Mouse (Mus musculus) intestine, embryonic 14.5 days (tissue): ENCODE measurements around the gene Txnip. TPM values are rescaled to one million over a fixed set of nuclear protein-coding genes. Genes with fewer than 3 reads are reported as not detected.

Experiments used
- ATAC-seq: fragments of 200-750 bp; cut with Nextera tagmentation; replicated peaks from 2 replicates; pipeline ENCODE4 v1.8.0; 2017; ENCODE audit warnings: low read depth, moderate number of reproducible peaks, moderate TSS enrichment, moderate library complexity; ENCODE audit not compliant: low FRiP score, low TSS enrichment
- DNase-seq: peaks from one replicate; pipeline ENCODE4 v3.0.0-alpha.2; 2018; ENCODE audit warnings: low spot score
- H3K27ac ChIP-seq: fragments of 300-500 bp; sonication (generic); 2 replicates; pipeline ENCODE4 v1.5.1; 2014; ENCODE audit warnings: low read depth, mild to moderate bottlenecking, control low read depth
- H3K27me3 ChIP-seq: fragments of 300-500 bp; sonication (generic); replicated peaks from 2 replicates; pipeline ENCODE4 v1.6.1; 2014; ENCODE audit warnings: low read length, control low read depth; ENCODE audit not compliant: control insufficient read depth, insufficient read depth
- H3K36me3 ChIP-seq: fragments of 300-500 bp; sonication (generic); 2 replicates; pipeline ENCODE4 v1.6.1; 2014; ENCODE audit warnings: low read length, control low read depth; ENCODE audit not compliant: control insufficient read depth, insufficient read depth
- H3K4me1 ChIP-seq: fragments of 300-500 bp; sonication (generic); replicated peaks from 2 replicates; pipeline ENCODE4 v1.6.1; 2014; ENCODE audit warnings: low read length, control low read depth, mixed read lengths; ENCODE audit not compliant: control insufficient read depth, insufficient read depth
- H3K4me2 ChIP-seq: fragments of 300-500 bp; sonication (generic); 2 replicates; pipeline ENCODE4 v1.6.1; 2014; ENCODE audit warnings: low read length
- H3K4me3 ChIP-seq: fragments of 300-500 bp; sonication (generic); 2 replicates; pipeline ENCODE4 v1.5.1; 2014; ENCODE audit warnings: low read depth, low read length, control low read depth, mixed read lengths
- H3K9ac ChIP-seq: fragments of 300-500 bp; sonication (generic); 2 replicates; pipeline ENCODE4 v1.6.1; 2014; ENCODE audit warnings: mild to moderate bottlenecking, low read length
- H3K9me3 ChIP-seq: fragments of 300-500 bp; sonication (generic); 2 replicates; pipeline ENCODE4 v1.6.1; 2016; ENCODE audit warnings: low read length, control low read depth; ENCODE audit not compliant: control insufficient read depth
- WGBS: fragments of 180-500 bp; shearing (Covaris S2); extraction: QIAGEN DNeasy Blood & Tissue Kit; methylation state at CpG from one replicate; pipeline ENCODE4 v1.1.7; 2014; 5-methylcytosine and 5-hydroxymethylcytosine counted together
- polyA plus RNA-seq: library from polyadenylated mRNA; unstranded; fragments of >200 nt; fragmentation: Nextera tagmentation; extraction: Ambion mirVana; gene quantifications from 2 replicates; pipeline ENCODE4 v1.2.1, GENCODE M21; 2014

Gene Txnip
- polyA plus RNA-seq, 1 experiment from 2014 or later: 154 TPM

DNA sequence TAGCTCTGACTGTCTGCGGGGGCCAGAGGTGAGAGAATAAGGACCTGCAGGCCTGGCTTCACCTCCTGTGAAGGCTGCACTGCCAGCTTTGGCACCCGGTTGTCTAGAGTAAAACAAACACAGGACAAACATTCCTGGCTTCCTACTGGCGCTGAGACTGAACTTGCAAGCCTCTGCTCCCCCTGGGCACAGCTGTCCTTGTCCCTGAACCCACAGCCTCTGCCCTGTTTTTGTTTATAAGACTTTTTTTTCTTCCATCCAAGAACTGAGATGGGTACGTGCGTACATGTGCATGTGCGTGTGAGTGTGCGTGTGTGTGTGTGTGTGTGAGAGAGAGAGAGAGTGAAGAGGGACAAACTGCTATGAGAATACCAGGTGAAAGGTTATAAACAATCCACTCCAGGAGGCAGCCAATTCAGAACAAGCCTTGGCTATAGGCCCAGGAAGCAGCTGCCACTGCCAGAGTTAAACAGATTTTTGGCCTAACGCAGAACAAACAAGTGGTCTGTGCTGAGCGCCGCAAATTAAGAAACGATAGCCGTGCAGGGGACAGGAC is 2.6 kb upstream of the Txnip start:
- Histone ChIP-seq H3K4me1 (peaks cover 37% of the 10 kb centered on the region), H3K4me3 (no peak overlapping the region), H3K9me3 (no peaks in the 10 kb centered on the region), H3K36me3 (peaks cover 13% of the 10 kb centered on the region), H3K27me3 (no peaks in the 10 kb centered on the region), H3K9ac (no peak overlapping the region), H3K27ac (peak overlapping the region; percentile 97), H3K4me2 (peak overlapping the region; percentile 29; the same call in 1 of the 2 replicates)
- ATAC-seq: no peak
- WGBS: 18% methylated on average over 12 of the region's 12 CpGs
- DNase-seq: peak; percentile 75

- H3K27ac ChIP-seq: peak overlapping the region; percentile 97
- no peak overlapping the region for H3K9ac ChIP-seq
- H3K36me3 ChIP-seq: peaks cover 23% of the 10 kb centered on the region
- H3K9me3 ChIP-seq: no peaks in the 10 kb centered on the region
- ATAC-seq (no peak), DNase-seq (no peak)
- peaks cover 47% of the 10 kb centered on the region for H3K4me1 ChIP-seq
- 72% methylated on average over 15 of the region's 15 CpGs for WGBS
- H3K4me3 ChIP-seq: no peak overlapping the region
- H3K4me2 ChIP-seq: peak overlapping the region; percentile 89
- no peaks in the 10 kb centered on the region for H3K27me3 ChIP-seq
Measured at GRCm38 (mm10) chr3:96555999-96556614, 1.6 kb upstream of the Txnip start.

- H3K36me3 ChIP-seq: peaks cover 29% of the 10 kb centered on the region
- DNase-seq: no peak
- peak overlapping the region; percentile 89 for H3K4me2 ChIP-seq
- H3K9me3 ChIP-seq: no peaks in the 10 kb centered on the region
- H3K27me3 ChIP-seq: no peaks in the 10 kb centered on the region
- H3K4me1 ChIP-seq: peaks cover 50% of the 10 kb centered on the region
- peak overlapping the region; percentile 92 for H3K4me3 ChIP-seq
- H3K9ac ChIP-seq: peak overlapping the region; percentile 91
- H3K27ac ChIP-seq: peak overlapping the region; percentile 97
- no peak for ATAC-seq
- WGBS: 6% methylated on average over 22 of the region's 22 CpGs
Measured at GRCm38 (mm10) chr3:96556651-96557635, 814 bp upstream of the Txnip start.

GRCm38 (mm10) chr3:96558159-96558558 is 402 bp downstream of the Txnip start:
- Histone ChIP-seq H3K27me3 (no peaks in the 10 kb centered on the region), H3K36me3 (peaks cover 29% of the 10 kb centered on the region), H3K4me1 (peaks cover 52% of the 10 kb centered on the region), H3K27ac (peak overlapping the region; percentile 97), H3K9me3 (no peaks in the 10 kb centered on the region), H3K4me2 (peak overlapping the region; percentile 89), H3K4me3 (peak overlapping the region; percentile 92), H3K9ac (peak overlapping the region; percentile 91)
- under 1% methylated on average over 17 of the region's 17 CpGs for WGBS
- ATAC-seq: peak; percentile 12; the same call in 1 of the 2 replicates
- peak; percentile 81 for DNase-seq

DNA sequence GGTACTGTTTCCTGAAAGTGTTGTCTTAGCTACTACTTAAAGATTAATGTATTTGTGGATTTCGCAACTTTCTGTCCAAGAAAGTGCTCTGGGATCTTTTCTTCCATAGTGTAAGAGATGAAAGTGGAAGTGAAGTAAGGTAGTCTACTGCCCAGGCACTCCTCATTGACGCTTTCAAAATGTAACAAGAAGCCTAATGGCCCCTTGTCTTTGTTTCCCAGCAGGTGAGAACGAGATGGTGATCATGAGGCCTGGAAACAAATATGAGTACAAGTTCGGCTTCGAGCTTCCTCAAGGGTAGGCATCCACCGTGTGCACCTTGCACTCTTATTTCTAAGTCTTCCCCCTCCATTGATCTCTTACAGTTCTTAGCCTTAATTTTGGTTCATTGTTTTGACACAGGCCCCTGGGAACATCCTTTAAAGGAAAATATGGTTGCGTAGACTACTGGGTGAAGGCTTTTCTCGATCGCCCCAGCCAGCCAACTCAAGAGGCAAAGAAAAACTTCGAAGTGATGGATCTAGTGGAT is 975 bp downstream of the Txnip start:
- ATAC-seq: no peak
- H3K9me3 ChIP-seq: no peaks in the 10 kb centered on the region
- H3K4me3 ChIP-seq: peak overlapping the region; percentile 92
- WGBS: 17% methylated on average over 10 of the region's 10 CpGs
- peak overlapping the region; percentile 91 for H3K9ac ChIP-seq
- H3K27ac ChIP-seq: peak overlapping the region; percentile 97
- H3K36me3 ChIP-seq: peaks cover 29% of the 10 kb centered on the region
- no peaks in the 10 kb centered on the region for H3K27me3 ChIP-seq
- peak overlapping the region; percentile 89 for H3K4me2 ChIP-seq
- no peak for DNase-seq
- H3K4me1 ChIP-seq: peaks cover 52% of the 10 kb centered on the region

- 64% methylated on average over 12 of the region's 12 CpGs for WGBS
Measured at GRCm38 (mm10) chr3:96559398-96559910, 1.7 kb downstream of the Txnip start.

DNA sequence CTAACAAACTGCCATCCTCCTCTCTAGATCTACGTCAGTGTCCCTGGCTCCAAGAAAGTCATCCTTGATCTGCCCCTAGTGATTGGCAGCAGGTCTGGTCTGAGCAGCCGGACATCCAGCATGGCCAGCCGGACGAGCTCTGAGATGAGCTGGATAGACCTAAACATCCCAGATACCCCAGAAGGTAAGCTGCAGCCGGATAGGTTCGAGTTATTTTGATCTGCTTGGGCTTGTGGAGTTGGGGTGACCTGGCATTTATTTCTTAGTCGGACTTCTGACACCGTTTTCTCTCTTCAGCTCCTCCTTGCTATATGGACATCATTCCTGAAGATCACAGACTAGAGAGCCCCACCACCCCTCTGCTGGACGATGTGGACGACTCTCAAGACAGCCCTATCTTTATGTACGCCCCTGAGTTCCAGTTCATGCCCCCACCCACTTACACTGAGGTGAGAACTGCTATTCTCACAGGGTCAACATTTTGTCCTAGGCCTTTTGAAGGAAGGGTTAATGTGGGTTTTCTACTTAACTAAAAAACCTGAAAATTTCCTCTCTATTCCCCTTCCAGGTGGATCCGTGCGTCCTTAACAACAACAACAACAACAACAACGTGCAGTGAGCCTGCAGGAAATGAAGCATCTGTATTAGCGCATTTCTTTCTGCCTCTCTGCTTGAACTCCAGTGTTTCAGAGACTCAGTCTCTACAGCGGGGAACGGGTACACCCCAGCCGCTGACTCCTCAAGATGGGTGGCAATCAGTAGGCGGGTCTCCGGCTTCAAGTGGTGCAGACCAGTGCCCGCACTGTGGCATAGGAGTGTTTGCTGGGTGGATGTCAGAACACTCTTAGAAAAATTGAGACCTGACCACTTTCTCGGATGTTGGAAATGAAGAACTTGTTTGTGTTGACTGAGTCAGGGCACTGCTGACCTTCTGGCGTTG is 2.4 kb downstream of the Txnip start:
- Histone ChIP-seq H3K36me3 (peaks cover 29% of the 10 kb centered on the region), H3K4me3 (peak overlapping the region; percentile 92), H3K27ac (peak overlapping the region; percentile 97; the same call in 1 of the 2 replicates), H3K9me3 (no peaks in the 10 kb centered on the region), H3K27me3 (no peaks in the 10 kb centered on the region), H3K4me1 (peaks cover 56% of the 10 kb centered on the region), H3K9ac (peak overlapping the region; percentile 91), H3K4me2 (peak overlapping the region; percentile 89)
- DNase-seq (no peak), ATAC-seq (no peak)
- WGBS: 72% methylated on average over 23 of the region's 23 CpGs

More at GRCm38 (mm10) chr3:96559398-96559910, 1.7 kb downstream of the Txnip start:
- peaks cover 58% of the 10 kb centered on the region for H3K4me1 ChIP-seq
- peaks cover 29% of the 10 kb centered on the region for H3K36me3 ChIP-seq
- H3K9ac ChIP-seq: peak overlapping the region; percentile 91
- peak overlapping the region; percentile 97; the same call in 1 of the 2 replicates for H3K27ac ChIP-seq
- no peaks in the 10 kb centered on the region for H3K27me3 ChIP-seq
- no peaks in the 10 kb centered on the region for H3K9me3 ChIP-seq
- H3K4me3 ChIP-seq: peak overlapping the region; percentile 92
- H3K4me2 ChIP-seq: peak overlapping the region; percentile 89
- DNase-seq: no peak
- no peak for ATAC-seq
